Mouse (Mus musculus) ES-Bruce4 (cell line): Measurements from ENCODE around the gene Sqor. TPM values are rescaled to one million over a fixed set of nuclear protein-coding genes. Genes with fewer than 3 reads are reported as not detected.

Experiments used
- H3K27ac ChIP-seq: 2 replicates; pipeline ENCODE4 v1.5.1; 2012; ENCODE audit warnings: low read length, inconsistent platforms; ENCODE audit not compliant: insufficient read depth
- H3K27me3 ChIP-seq: 2 replicates; pipeline ENCODE4 v1.6.1; 2012; ENCODE audit warnings: mild to moderate bottlenecking, low read length, inconsistent platforms; ENCODE audit not compliant: control insufficient read depth, poor library complexity, insufficient read depth, severe bottlenecking
- H3K36me3 ChIP-seq: 2 replicates; pipeline ENCODE4 v1.6.1; 2012; ENCODE audit warnings: inconsistent platforms, mild to moderate bottlenecking, low read length, moderate library complexity; ENCODE audit not compliant: control insufficient read depth, poor library complexity, insufficient read depth, severe bottlenecking
- H3K4me1 ChIP-seq: one replicate; pipeline ENCODE4 v1.8.1; 2011; ENCODE audit warnings: low read length; ENCODE audit not compliant: control insufficient read depth, insufficient read depth
- H3K4me3 ChIP-seq: 2 replicates; pipeline ENCODE4 v1.5.1; 2011; ENCODE audit warnings: low read depth, mild to moderate bottlenecking, low read length
- H3K9ac ChIP-seq: 2 replicates; pipeline ENCODE4 v1.6.1; 2012; ENCODE audit warnings: low read depth, mild to moderate bottlenecking, inconsistent platforms; ENCODE audit not compliant: poor library complexity, severe bottlenecking
- H3K9me3 ChIP-seq: replicated peaks from 2 replicates; pipeline ENCODE4 v1.6.1; 2012; ENCODE audit warnings: mild to moderate bottlenecking, low read length, inconsistent platforms; ENCODE audit not compliant: control insufficient read depth, poor library complexity, insufficient read depth, severe bottlenecking
- CTCF ChIP-seq: IDR thresholded peaks from one replicate; pipeline ENCODE4 v1.8.1; 2011; ENCODE audit warnings: low read depth, low read length
- EP300 ChIP-seq: IDR thresholded peaks from 2 replicates; pipeline ENCODE4 v1.6.1; 2011; ENCODE audit warnings: low read depth, low read length; ENCODE audit not compliant: insufficient read depth
- POLR2A ChIP-seq: IDR thresholded peaks from one replicate; pipeline ENCODE4 v1.8.1; 2011; ENCODE audit warnings: low read length; ENCODE audit not compliant: insufficient read depth
- polyA plus RNA-seq: library from polyadenylated mRNA; stranded (reverse); fragments of >200 nt; gene quantifications from 2 replicates; pipeline ENCODE4 v1.2.4, GENCODE M21; 2011; ENCODE audit warnings: low read depth; ENCODE audit not compliant: missing spikeins, insufficient read depth, insufficient read length

Sqor gene
- polyA plus RNA-seq, 1 experiment: 0.97 TPM

GRCm38 (mm10) chr2:122737894-122738830 is 26.9 kb upstream of the Sqor start, which contains the start of gene Bloc1s6:
Gene Bloc1s6, plus strand, starts transcription at chr2:122738503.
- Histone ChIP-seq H3K9ac (peak within 1 kb of the TSS; percentile 58), H3K27ac (no peak within 1 kb of the TSS), H3K9me3 (no peaks in the 10 kb centered on the region), H3K4me1 (no peaks in the 10 kb centered on the region), H3K36me3 (no peaks in the 10 kb centered on the region), H3K4me3 (peak within 1 kb of the TSS; percentile 98), H3K27me3 (no peaks in the 10 kb centered on the region)
- TF ChIP-seq EP300: no peak
- peak; percentile 31 for TF ChIP-seq POLR2A

- Histone ChIP-seq H3K27me3 (no peaks in the 10 kb centered on the region), H3K27ac (no peak overlapping the region), H3K9me3 (no peaks in the 10 kb centered on the region)
These were observed 26.0 kb upstream of the Sqor start for GRCm38 (mm10) chr2:122739023-122739422.

GRCm38 (mm10) chr2:122746461-122746860 is 18.6 kb upstream of the Sqor start:
- Histone ChIP-seq H3K36me3 (no peaks in the 10 kb centered on the region), H3K4me1 (no peaks in the 10 kb centered on the region), H3K9ac (no peak overlapping the region), H3K27ac (no peak overlapping the region), H3K4me3 (no peak overlapping the region), H3K27me3 (no peaks in the 10 kb centered on the region), H3K9me3 (no peaks in the 10 kb centered on the region)
- TF ChIP-seq EP300 (no peak), CTCF (no peak), POLR2A (no peak)

More at GRCm38 (mm10) chr2:122739023-122739422, 26.0 kb upstream of the Sqor start:
- H3K36me3 ChIP-seq: no peaks in the 10 kb centered on the region
- no peak for TF ChIP-seq CTCF
- TF ChIP-seq POLR2A: no peak
- no peak for TF ChIP-seq EP300
- peak overlapping the region; percentile 58 for H3K9ac ChIP-seq
- no peaks in the 10 kb centered on the region for H3K4me1 ChIP-seq
- peak overlapping the region; percentile 98 for H3K4me3 ChIP-seq

GRCm38 (mm10) chr2:122753739-122754343 is 11.2 kb upstream of the Sqor start:
- no peak overlapping the region for H3K27ac ChIP-seq
- no peaks in the 10 kb centered on the region for H3K9me3 ChIP-seq
- H3K4me3 ChIP-seq: no peak overlapping the region
- no peaks in the 10 kb centered on the region for H3K27me3 ChIP-seq
- no peaks in the 10 kb centered on the region for H3K36me3 ChIP-seq
- H3K4me1 ChIP-seq: no peaks in the 10 kb centered on the region
- no peak for TF ChIP-seq EP300
- peak; percentile 70 for TF ChIP-seq CTCF
- H3K9ac ChIP-seq: no peak overlapping the region

- Histone ChIP-seq H3K9me3 (no peaks in the 10 kb centered on the region), H3K27ac (no peak overlapping the region)
- TF ChIP-seq POLR2A: no peak
- no peak for TF ChIP-seq CTCF
- TF ChIP-seq EP300: no peak
These were observed 5.2 kb upstream of the Sqor start for GRCm38 (mm10) chr2:122759791-122760190.

GRCm38 (mm10) chr2:122762991-122763390 is 2.0 kb upstream of the Sqor start:
- no peak overlapping the region for H3K27ac ChIP-seq
- H3K27me3 ChIP-seq: no peaks in the 10 kb centered on the region
- TF ChIP-seq POLR2A: no peak
- no peak for TF ChIP-seq CTCF
- no peak for TF ChIP-seq EP300
- H3K36me3 ChIP-seq: no peaks in the 10 kb centered on the region
- H3K9ac ChIP-seq: no peak overlapping the region
- H3K4me1 ChIP-seq: no peaks in the 10 kb centered on the region
- H3K4me3 ChIP-seq: no peak overlapping the region
- H3K9me3 ChIP-seq: no peaks in the 10 kb centered on the region

More at GRCm38 (mm10) chr2:122759791-122760190, 5.2 kb upstream of the Sqor start:
- no peaks in the 10 kb centered on the region for H3K4me1 ChIP-seq
- no peaks in the 10 kb centered on the region for H3K27me3 ChIP-seq
- no peaks in the 10 kb centered on the region for H3K36me3 ChIP-seq
- no peak overlapping the region for H3K9ac ChIP-seq
- H3K4me3 ChIP-seq: no peak overlapping the region
